Mouse (Mus musculus) bone marrow, adult 2 months (tissue): Measurements from ENCODE around the gene Usp20.

Experiments
- CTCF ChIP-seq: fragments of 200-500 bp; IDR thresholded peaks from 2 replicates; pipeline ENCODE4 v1.5.1; 2011; ENCODE audit warnings: low read length, control low read depth; ENCODE audit not compliant: control insufficient read depth, insufficient read depth
- POLR2A ChIP-seq: fragments of 200-500 bp; IDR thresholded peaks from 2 replicates; pipeline ENCODE4 v1.6.1; 2011; ENCODE audit warnings: low read depth, mild to moderate bottlenecking, control low read depth, low read length, borderline replicate concordance; ENCODE audit not compliant: control insufficient read depth

DNA sequence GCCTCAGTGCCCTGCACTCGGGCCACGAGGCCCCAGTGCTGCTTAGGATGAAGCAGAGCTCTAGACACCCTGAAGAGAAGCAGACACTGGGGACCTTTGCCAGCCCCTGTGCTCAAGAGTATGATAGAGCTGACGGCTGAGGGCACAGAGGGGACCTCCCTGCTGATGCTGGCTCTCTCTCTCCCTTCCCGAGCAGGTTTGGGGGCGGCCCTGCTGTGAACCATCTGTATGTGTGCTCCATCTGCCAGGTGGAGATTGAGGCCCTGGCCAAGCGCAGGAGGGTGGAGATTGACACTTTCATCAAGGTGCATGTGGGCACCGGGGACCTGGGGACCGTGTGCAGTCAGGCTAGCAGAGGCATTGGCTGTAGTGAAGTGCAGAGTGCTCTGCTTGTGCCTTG lies 36.4 kb downstream of the Usp20 start:
- TF ChIP-seq POLR2A (no peak), CTCF (no peak)
